Mouse (Mus musculus): ENCODE data around the gene Vipr1. TPM values are rescaled to one million over a fixed set of nuclear protein-coding genes. Genes with fewer than 3 reads are reported as not detected.
"Not testable (repeated sequence)": the region's sequence is repeated elsewhere in the genome, so short reads cannot be mapped to it uniquely, and the experiment has no call there.

Gene Vipr1
- total RNA-seq (2021), result 1 to 10 TPM in 1 of 2 experiments, under 1 TPM in 1; 0.73 to 2.1 TPM
- long read RNA-seq, experiment 1, result 0 reads
- long read RNA-seq, experiment 2, result 0 reads

DNA sequence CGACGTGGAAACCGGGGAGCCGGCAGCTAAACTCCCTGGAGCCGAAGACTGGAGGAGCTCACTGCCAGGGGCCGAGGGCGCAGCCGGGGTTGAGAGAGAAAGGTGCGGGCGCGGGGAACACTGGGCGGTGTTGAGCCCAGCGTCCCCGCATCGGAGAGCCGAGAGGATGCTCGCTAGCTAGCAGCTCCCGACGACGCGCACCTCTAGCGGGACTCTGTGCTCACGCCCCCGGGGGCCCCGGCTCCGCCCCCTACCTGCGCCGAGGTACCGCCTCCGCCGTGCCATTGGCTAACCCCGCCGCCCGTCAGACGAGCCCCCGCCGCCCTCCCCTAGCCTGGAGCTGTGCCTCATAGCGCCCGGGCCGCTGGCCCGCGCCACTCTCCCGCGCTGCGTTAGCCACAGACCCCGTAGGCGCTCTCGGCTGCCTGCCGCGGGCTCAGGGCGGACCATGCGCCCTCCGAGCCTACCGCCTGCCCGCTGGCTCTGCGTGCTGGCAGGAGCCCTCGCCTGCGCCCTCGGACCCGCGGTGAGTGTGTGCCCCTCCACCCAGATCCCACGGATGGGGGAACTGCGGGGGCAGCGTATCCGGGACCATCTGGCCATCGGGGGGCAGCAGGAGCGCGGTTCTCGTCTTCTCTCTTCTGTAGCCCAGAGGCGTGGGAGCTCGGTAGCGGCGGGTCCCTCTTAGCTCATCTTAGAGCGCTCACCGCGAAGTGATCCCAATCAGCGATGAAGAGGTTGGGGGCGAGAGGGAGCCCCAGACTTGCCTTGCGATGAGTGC lies at the start of gene Vipr1:
TSS of gene Vipr1 (plus strand) at position 316 of the 781 bp plus-strand sequence.
- peak; percentile 52 to 65 for DNase-seq
- intact Hi-C loops (cut with DNase I), result loop anchor here (1.0 kb wide), 1 partner anchor 37 kb away; no protein-coding TSS in a partner anchor

DNA sequence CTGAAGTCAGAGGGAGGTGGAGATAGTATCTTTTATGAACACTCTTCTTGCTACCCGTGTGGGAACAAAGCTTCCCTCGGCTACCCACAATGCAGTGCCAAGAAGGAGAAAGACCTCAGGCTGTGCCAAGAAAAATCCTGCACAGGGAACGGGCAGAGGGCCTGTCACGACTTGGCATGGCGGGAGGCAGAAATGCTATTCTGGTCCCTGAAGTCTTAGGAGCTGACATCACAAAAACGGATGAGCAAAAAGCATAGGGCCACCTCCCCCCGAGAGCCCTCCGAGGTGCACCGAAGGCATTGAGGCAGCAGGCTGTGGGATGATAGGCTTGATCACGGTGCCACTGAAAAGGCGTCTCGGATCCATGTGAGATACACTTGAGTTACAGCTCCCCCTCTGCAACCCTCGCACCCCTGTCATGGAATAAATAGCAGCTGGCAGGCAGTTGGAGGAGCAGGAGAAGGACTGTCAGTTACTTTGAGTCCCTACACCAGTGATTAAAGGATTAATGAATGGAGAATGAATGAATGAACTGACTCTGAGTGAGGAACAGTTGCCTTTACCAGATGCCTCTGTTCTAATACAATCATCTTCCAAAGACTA lies 49.5 kb upstream of the Vipr1 start:
- peak in 1 of 2 experiments; percentile 32 for DNase-seq
- intact Hi-C loops (cut with DNase I), result no loop called here

DNA sequence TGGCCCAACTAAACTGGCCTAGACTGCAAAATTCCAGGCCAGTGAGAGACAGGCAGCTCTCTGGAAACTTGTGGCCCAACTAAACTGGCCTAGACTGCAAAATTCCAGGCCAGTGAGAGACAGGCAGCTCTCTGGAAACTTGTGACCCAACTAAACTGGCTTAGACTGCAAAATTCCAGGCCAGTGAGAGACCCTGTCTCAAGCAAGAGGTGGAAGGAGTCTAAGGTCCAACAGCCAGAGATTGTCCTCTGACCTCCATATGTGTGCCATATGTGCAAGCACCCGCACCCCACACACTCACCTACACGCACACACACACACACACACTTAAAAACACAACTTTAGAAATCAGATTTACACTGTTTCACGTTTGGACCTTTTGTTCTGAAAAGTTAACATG lies 48.7 kb upstream of the Vipr1 start:
- DNase-seq; intact Hi-C loops (cut with DNase I): not testable (repeated sequence)

DNA sequence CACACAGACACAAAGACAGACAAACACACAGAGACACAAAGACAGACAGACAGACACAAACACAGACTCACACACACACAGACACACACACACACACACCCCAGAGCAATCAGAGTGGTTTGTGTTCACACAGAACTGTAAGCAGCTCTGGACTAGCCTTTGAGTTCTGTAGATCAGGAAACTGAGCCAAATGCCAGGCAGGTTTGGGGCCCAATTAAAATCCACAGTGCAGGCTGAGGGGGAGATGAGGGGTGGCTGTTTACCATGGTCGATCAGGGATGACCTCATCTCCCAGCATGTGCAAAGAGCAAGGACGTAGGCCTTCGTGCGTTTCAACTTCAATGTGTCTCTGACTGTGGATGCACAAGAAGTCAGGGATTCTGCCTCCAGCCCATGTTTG lies 47.7 kb upstream of the Vipr1 start:
- no peak for DNase-seq
- intact Hi-C loops (cut with DNase I), result no loop called here

DNA sequence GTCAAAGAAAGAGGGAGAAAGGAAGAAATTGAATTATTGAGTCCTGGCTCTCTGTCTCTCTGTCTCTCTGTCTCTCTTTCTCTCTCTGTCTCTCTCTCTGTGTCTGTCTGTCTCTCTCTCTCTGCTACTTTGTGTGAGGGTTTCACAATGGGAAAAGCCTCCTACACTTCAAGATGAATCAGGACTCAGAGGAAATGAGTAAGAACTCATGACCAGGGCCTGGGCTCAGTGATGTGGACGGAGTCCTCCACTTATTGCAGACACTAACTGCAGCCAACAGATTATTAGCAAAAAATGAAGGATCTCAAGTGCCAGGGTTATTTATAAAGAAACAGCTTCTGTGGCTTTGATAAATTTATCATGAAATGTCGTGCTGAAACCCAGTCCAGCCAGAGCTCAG lies 44.4 kb upstream of the Vipr1 start:
- no peak for DNase-seq
- intact Hi-C loops (cut with DNase I), result no loop called here

DNA sequence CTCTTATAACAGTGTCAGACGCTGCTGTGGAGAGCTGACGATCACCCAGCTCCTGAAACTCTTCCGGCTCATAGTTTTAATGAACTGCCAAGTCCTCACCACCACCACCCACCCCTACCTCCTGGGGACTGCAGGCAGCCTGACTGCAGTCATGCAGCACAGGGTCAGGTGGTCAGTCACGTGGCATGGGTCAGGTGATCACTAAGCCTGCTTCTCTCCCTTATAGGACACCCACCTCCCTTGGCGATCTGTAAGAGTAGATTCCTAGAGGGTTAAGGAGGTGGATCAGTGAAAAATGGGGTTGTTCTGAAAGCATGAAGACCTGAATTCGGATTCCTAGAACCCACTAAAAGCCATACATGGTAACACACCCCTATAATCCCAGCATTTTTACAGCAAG lies 43.0 kb upstream of the Vipr1 start:
- intact Hi-C loops (cut with DNase I), result no loop called here
- DNase-seq, result no peak

DNA sequence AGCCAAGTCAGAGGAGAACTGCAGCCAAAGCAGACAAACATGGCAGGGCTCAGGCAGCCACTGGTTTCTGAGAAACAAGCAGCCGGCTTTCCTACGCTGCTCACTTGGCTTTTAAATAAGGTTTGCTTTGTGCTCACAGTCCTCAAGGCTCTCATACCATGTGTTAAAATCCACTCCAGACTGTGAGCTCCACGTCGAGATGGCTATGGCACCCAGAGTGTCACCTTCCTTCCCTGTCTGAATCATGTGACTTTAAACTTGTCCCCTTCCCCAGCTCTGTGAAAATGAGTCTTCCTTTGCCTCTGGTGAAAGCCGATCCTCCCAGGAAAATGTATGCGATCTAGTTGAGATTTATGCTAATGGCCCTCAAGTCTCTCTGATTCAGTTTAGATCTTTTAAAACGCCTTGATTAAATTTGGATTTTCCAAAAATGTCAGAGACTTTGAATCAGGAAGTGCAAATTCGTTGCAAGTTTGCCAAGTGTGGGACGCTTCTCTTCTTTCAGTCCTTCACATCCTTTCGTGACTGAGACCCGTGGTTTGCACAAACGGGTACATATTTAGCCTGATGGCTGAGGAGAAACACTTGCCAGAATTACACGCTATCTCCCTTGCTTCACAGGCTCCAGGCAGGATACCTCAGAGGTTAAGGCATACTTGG lies 42.2 kb upstream of the Vipr1 start:
- no peak for DNase-seq
- intact Hi-C loops (cut with DNase I), result no loop called here

DNA sequence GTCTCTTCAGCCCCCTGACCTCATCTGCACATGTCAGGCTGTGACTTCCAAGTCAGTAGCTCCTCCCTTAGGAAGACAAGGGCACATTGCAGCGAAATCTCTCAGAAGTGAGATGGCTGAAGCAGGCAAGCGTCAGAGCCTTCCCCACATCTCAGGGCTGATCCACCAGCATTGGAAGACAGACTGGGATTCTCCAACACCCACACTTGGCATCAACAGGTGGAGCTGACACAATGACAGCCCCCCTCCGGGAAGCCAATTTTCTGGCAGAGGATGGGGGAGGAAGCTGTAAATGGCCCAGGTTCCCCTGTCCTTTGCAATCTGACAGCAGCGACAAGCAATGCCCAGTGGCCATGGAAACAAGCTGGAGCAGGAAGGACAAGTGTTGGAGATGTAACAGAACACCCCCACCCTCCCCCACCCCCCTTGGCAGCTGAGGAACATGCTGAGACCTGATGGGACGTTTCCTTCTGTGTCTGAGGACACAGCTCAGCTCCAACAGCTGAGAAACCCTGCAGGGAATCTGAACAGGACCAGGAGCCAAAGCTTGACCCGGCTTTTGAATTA lies 41.6 kb upstream of the Vipr1 start:
- intact Hi-C loops (cut with DNase I), result no loop called here
- DNase-seq, result no peak

DNA sequence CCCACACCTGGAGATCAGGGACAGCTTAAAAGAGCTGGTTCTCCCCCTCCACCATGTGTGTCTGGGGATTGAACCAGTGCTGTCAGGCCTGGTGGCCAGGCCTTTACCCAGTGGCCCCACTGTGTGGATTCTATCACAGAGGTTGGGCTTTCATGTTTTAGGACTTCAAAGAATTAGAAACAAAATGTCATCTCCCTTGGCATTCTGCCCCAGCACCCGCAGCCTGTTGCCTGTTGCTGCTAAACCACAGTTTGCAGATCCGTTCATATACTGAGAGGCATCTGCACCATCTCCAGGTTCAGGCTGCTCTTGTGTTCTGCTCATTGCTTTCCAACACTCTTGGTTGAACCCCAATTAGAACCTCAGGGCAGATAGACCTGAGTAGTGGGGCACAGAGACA lies 40.1 kb upstream of the Vipr1 start:
- intact Hi-C loops (cut with DNase I), result no loop called here
- DNase-seq, result no peak

DNA sequence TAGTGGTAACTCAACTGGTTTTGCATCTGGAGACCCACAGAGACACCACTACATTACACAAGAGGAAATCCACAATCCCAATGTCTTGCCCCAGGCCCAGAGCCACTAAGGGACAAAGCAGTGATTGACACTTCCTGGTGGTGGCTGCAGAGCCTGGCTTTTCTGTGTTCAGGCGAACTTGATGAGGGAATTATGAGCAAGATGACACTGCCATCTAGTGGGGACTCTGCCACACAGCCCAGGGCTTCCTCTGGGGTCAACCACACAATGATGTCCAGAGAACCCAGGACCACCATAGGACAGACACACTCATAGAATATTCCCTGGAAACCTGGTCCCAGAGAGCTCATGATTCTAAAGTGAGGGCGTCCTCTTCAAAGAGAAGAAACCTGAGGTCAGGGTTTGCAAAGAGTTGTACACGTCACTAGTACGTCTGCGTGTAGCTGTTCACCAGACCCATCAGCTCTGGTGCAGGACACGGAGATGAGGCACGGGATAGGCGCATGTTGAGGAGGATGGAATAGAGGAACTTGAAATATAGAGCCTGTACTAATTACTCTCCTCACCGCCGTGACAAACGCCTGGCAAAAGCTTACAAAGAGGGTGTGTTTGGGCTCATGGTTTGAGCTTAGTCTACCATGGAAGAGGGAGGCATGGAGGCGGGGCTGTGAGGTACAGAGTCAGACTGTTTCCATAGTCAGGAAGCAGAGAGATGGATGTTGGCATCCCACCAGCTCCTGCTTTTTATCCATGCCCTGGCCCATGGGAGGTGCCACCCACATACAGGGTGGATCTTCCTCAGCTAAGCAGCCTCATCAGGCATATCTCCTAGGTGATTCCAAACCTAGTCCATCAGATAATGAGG lies 36.9 kb upstream of the Vipr1 start:
- intact Hi-C loops (cut with DNase I), result loop anchor here (1.0 to 5.0 kb wide), 3 partner anchors 128 to 357 kb away; no protein-coding TSS in a partner anchor

DNA sequence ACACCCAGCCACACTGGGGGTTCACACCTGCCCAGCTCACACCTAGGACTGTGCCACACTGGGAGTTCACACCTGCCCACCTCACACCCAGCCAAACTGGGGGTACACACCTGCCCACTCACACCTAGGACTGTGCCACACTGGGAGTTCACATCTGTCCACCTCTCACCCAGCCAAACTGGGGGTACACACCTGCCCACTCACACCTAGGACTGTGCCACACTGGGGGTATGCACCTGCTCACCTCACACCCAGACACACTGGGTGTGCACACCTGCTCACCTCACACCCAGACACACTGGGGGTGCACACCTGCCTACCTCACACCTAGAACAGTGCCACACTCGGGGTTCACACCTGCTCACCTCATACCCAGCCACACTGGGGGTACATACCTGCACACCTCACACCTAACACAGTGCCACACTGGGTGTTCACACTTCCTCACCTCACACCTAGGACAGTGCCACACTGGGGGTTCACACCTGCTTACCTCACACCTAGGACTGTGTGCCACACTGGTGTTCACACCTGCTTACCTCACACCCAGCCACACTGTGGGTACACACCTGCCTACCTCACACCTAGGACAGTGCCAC lies 35.9 kb upstream of the Vipr1 start:
- DNase-seq, result no peak
- intact Hi-C loops (cut with DNase I), result loop anchor here (5.0 kb wide), 1 partner anchor 214 kb away; no protein-coding TSS in a partner anchor

More for the DNA sequence above, 36.9 kb upstream of the Vipr1 start:
- peak; percentile 71 to 86 for DNase-seq

DNA sequence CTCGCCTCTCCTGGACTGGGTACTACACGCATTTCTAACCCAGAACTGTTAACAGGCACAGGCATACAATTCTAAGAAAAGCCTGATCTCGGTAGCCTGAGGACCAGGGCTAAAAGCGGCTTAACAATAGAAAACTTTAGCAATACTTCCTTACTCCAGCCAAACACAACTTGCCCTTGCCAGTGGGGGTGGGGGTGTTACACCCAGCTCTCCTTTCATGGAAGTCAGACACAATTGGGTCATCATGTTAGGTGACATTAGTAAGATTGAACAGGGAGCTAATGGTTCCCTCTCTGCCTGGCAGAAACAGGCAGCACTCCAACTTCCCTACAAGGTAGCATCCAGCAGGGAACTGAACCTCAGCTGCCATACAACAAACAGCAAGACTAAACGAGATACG lies 33.1 kb upstream of the Vipr1 start:
- no peak for DNase-seq
- intact Hi-C loops (cut with DNase I), result loop anchor here (5.0 kb wide), 1 partner anchor 217 kb away; no protein-coding TSS in a partner anchor

DNA sequence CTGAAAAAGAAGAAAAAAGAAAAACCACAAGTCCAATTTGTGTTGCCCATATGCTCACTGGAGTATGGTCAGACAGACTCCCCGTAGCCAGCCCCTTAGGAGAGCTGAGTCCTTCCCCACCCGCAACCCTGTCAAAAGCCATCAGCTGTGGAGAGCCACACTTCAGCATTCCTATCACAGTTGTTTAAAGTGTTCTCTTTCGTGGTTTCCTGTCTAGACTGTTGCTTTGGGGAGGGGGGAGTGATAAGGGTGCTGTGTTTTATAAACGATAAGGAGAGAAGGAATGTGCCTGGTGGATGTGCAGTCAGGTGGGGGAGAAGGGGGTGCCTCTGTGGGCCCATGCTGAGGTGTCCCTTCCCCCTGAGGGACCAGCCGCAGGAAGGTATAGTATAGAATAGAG lies 29.3 kb upstream of the Vipr1 start:
- DNase-seq, result no peak
- intact Hi-C loops (cut with DNase I), result no loop called here

DNA sequence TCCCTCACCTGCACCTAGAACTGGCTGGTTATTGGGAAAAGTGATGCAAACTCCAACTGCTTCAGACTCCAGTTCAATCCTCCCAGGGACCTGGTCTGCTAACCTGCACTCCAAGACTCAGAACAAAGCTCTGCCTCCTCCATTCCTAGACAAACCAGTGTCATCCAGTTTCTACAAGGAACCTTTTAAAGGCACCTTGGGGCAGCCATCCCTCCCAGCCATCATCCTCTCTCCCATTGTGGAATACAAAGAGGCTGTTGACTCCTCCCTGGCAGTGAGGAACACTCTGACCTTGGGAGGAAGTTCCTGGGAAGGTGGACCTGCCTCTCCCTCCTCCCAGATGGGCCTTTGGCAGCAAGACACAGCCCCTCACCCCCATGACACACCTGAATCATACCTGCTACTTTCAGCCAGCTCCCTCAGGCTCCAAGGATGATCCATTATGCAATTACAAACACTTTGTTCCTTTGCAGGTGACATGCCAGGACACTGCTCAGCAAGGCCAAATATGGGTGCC lies 28.2 kb upstream of the Vipr1 start:
- intact Hi-C loops (cut with DNase I), result no loop called here
- DNase-seq, result no peak

DNA sequence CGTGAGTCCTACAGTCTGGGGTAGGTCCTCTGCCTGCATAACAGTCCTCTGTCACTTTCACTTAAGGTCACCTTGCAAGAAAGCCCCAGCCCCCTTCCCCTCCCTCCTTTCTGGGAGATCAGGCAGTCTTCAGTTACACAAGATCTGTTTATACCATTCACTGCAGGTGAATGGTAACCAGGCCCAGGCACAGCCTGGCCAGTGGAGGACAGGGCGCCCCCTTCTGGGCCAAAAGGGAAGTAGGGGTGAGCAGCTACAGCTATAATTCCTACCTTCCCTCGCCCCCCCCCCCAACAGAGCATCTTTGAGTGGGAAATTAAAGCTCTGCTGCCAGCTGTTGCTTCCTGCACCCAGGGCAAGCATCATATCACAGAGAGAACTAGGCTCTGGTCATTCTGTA lies 26.0 kb upstream of the Vipr1 start:
- DNase-seq, result no peak
- intact Hi-C loops (cut with DNase I), result no loop called here

DNA sequence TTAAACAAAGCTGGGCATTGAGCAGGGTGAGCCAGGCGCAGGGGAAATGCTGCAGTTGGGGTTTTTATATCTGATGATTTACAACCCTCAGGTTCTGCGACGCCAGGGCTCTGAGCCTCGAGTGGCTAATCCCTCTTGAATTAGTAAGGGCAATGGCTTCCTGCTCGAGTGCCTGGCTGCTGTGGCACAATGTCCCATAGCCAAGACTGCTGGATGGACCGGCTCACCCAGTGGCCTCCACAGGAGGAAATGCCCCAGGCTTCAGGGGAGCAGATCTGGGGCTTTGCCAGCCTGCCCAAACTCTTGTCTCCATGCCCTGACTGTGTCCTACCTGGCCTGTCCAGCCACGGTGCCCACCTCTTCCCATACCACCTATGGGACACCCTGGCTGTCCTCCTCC lies 23.1 kb upstream of the Vipr1 start:
- no peak for DNase-seq
- intact Hi-C loops (cut with DNase I), result no loop called here

DNA sequence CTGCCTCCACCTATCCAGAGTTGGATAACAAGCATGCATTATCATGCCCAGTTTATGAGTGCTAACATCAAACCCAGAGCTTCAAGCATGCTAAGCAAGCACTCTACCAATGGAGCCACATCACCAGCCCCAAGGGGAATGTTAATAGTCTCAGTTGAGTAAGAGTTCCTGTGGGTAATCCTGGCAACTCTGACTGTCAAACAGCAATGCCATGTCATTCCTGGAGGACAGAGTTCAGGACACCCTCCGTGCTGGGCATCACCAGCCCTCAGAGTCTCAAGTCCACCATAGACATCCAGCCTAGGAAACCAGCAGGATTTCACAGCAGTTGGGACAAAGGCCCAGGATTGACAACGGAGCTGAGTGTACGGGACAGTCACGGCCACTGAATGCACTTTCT lies 19.3 kb upstream of the Vipr1 start:
- no peak for DNase-seq

DNA sequence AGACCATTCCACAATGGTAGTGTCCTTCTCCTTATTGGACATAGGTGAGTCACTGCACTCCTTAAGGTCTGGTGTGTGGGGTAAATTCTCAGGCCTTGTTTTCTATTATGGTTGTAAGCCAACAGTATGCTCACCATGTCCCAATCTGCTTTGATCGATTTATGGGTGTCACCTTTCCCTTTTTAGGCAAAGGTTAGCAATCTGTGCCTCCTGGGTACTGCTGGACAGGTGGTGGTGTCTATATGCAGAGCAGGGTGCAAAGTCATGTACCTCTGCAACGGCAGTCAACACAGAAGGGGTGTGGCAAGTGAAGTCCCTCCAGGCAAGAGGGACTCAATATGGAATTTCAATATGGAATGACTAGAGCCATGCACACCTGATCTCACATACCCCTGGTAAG lies 17.6 kb upstream of the Vipr1 start:
- DNase-seq, result no peak
- intact Hi-C loops (cut with DNase I), result no loop called here

More for the DNA sequence above, 19.3 kb upstream of the Vipr1 start:
- intact Hi-C loops (cut with DNase I), result no loop called here

DNA sequence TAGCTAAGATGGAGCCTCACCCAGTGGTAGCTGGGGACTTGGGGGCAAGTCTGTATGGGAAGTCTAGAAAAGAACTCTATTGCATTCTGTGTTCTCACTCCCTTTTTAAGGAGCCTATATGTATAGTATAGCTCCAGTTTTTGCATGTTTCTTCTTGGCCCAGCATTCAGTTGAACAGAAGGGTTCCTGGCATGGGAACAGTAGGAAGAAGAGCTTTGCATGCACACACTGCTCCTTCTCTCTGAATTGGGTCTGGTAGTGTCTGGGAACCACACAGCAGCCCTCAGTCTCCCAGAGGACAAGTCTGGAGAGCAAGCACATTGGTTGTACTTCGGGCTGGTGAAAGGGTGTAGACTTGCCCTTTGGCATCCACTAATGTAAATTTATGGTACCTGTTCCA lies 11.9 kb upstream of the Vipr1 start:
- intact Hi-C loops (cut with DNase I), result no loop called here
- DNase-seq, result no peak

Data from heart, postnatal 14 days (tissue).